Mouse (Mus musculus) midbrain, embryonic 13.5 days (tissue): ENCODE results near the gene Sv2b. TPM values are rescaled to one million over a fixed set of nuclear protein-coding genes. Genes with fewer than 3 reads are reported as not detected.

Experiments
- ATAC-seq: fragments of 200-750 bp; cut with Nextera tagmentation; 2 replicates; pipeline ENCODE4 v1.8.0; 2017; ENCODE audit warnings: mild to moderate bottlenecking, moderate TSS enrichment, moderate library complexity
- H3K27ac ChIP-seq: fragments of 300-500 bp; sonication (generic); 2 replicates; pipeline ENCODE4 v1.5.1; 2015; ENCODE audit warnings: inconsistent platforms, mild to moderate bottlenecking, moderate library complexity
- H3K27me3 ChIP-seq: fragments of 300-500 bp; sonication (generic); 2 replicates; pipeline ENCODE4 v1.6.1; 2015; ENCODE audit warnings: mild to moderate bottlenecking, inconsistent platforms
- H3K36me3 ChIP-seq: fragments of 300-500 bp; sonication (generic); 2 replicates; pipeline ENCODE4 v1.6.1; 2015; ENCODE audit warnings: mild to moderate bottlenecking, inconsistent platforms
- H3K4me1 ChIP-seq: fragments of 300-500 bp; sonication (generic); replicated peaks from 2 replicates; pipeline ENCODE4 v1.6.1; 2015; ENCODE audit warnings: inconsistent platforms
- H3K4me2 ChIP-seq: fragments of 300-500 bp; sonication (generic); replicated peaks from 2 replicates; pipeline ENCODE4 v1.6.1; 2015; ENCODE audit warnings: moderate library complexity, mild to moderate bottlenecking, inconsistent platforms
- H3K4me3 ChIP-seq: fragments of 300-500 bp; sonication (generic); replicated peaks from 2 replicates; pipeline ENCODE4 v1.5.1; 2015; ENCODE audit warnings: mild to moderate bottlenecking, inconsistent platforms
- H3K9ac ChIP-seq: fragments of 300-500 bp; sonication (generic); replicated peaks from 2 replicates; pipeline ENCODE4 v1.6.1; 2015; ENCODE audit warnings: mild to moderate bottlenecking, inconsistent platforms
- H3K9me3 ChIP-seq: fragments of 300-500 bp; sonication (generic); 2 replicates; pipeline ENCODE4 v1.6.1; 2016; ENCODE audit warnings: mild to moderate bottlenecking, inconsistent platforms
- WGBS: fragments of 180-500 bp; shearing (Covaris S2); methylation state at CpG from one replicate; pipeline ENCODE4 v1.1.7; 2015; 5-methylcytosine and 5-hydroxymethylcytosine counted together
- polyA plus RNA-seq: library from polyadenylated mRNA; unstranded; fragments of >200 nt; fragmentation: Nextera tagmentation; extraction: Ambion mirVana; gene quantifications from 2 replicates; pipeline ENCODE4 v1.2.1, GENCODE M21; 2015

Gene Sv2b
- polyA plus RNA-seq, 1 experiment from 2014 or later: 4.2 TPM

DNA sequence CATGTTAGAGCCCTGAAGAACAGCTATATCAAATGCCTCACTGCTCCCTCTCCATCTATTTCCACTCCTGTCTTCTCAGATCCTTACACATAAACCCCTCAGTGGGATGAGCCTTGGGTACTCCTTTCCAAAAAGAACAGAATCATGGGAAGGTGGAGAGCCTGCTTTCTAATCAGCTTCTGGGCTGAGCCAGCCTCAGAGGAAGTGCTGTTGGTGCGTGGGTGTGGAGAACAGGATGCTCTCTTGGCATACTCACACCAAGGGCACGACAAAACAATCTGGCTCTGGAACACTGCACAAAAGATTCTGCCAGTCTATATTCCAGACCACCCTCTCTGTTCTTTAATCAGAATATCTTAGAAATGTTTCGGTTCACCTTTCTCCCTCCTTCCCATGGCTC is 26.1 kb downstream of the Sv2b start:
- Histone ChIP-seq H3K27me3 (no peaks in the 10 kb centered on the region), H3K4me2 (no peak overlapping the region), H3K36me3 (no peaks in the 10 kb centered on the region), H3K4me3 (no peak overlapping the region), H3K4me1 (peaks cover 15% of the 10 kb centered on the region), H3K9ac (no peak overlapping the region), H3K9me3 (no peaks in the 10 kb centered on the region), H3K27ac (no peak overlapping the region)
- no peak for ATAC-seq
- WGBS: 82% methylated on average over 3 of the region's 3 CpGs

DNA sequence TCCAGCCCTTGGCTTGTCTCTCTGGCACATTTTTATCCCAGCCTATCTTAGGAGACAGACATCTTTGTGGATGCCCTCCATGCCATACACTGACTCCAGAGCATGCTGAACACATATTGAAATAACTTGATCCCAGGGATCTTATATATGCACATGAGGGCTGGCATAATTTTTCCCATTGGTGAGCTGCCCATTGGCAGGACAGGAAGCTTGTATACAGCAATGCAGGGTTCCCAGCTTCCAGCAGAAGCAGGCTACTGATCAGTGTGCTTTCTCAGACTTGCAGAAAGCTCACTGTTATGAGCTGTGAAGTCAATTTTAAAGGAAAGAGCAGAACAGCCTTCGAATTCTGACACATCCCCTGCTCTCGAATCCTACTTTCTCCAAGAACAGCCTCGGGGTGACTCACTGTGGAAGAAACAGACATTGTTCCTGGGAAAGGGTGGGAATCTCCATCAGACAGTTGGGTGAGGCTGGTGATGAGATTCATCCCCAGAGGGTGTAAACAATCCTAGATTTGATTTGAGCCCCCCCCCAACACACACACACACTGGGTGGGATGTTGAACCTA is 26.9 kb downstream of the Sv2b start:
- no peak for ATAC-seq
- H3K27ac ChIP-seq: no peak overlapping the region
- 88% methylated on average over 3 of the region's 3 CpGs for WGBS
- H3K4me1 ChIP-seq: peaks cover 21% of the 10 kb centered on the region
- no peak overlapping the region for H3K4me2 ChIP-seq
- no peaks in the 10 kb centered on the region for H3K36me3 ChIP-seq
- no peaks in the 10 kb centered on the region for H3K9me3 ChIP-seq
- H3K4me3 ChIP-seq: no peak overlapping the region
- H3K27me3 ChIP-seq: no peaks in the 10 kb centered on the region
- no peak overlapping the region for H3K9ac ChIP-seq

DNA sequence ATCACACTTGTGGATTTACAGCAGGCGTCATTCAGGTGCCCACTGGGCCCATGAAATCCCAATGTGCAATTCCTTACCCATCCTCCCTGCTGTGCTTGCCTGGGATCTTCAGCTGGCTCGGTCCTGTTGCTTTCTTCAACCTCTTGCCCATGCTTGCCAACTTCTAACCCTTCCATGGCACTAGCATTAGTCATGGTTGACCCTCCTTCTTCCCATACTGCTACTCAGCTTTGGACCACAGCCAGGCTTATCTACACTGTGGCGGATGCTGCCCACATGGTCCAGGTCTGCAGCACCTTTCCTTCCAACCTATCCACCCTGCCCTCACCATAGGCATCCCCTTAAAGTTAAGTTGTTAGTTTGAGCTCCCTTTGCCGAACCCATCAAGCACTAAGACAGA is 28.0 kb downstream of the Sv2b start:
- no peaks in the 10 kb centered on the region for H3K9me3 ChIP-seq
- no peak overlapping the region for H3K4me3 ChIP-seq
- no peaks in the 10 kb centered on the region for H3K27me3 ChIP-seq
- no peak overlapping the region for H3K9ac ChIP-seq
- no peaks in the 10 kb centered on the region for H3K36me3 ChIP-seq
- H3K4me2 ChIP-seq: no peak overlapping the region
- no peak for ATAC-seq
- no peak overlapping the region for H3K27ac ChIP-seq
- H3K4me1 ChIP-seq: peaks cover 21% of the 10 kb centered on the region
- 83% methylated on average over 4 of the region's 4 CpGs for WGBS

DNA sequence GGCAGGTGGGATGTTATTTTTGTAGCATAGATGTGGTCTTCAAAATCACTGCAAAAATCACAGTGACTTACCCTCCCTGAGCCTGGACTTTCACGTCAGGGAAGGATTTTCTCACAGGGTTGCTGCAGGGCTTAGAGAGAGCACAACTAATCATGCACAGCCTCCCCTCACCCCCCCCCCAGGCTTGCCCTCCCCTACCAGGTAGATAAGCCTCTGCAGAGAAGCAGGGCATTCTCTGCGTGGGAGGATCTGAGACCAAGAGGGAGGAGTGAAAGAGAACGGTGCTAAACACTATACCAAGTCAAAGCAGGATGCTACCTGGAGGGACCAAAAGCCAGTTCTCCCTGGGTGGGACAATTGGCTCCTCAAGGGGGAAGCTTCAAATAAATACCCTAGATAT is 31.2 kb downstream of the Sv2b start:
- no peaks in the 10 kb centered on the region for H3K9me3 ChIP-seq
- no peak overlapping the region for H3K27ac ChIP-seq
- 0 out of 2 replicates have a peak, but pooled peaks have one; percentile 11 for ATAC-seq

DNA sequence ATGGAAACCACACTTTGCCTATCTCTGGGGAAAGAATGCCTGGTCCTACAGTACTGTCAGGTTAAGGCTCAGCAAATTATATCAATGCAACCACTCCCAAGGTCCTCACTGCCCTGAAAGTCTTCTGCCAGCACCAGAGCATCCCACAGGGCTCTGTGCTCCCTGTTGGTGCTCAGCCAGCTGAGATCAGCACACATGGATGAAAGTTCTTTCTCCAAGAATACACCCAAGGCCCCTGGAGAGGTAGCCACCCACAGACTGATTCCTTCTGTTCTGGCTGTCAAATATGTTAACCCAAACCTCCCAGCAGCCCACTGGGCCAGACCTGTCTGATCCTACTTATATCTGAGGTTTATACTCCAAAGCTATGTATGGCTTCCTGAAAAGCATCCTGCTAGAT is 32.3 kb downstream of the Sv2b start:
- no peak overlapping the region for H3K4me3 ChIP-seq
- H3K9me3 ChIP-seq: no peaks in the 10 kb centered on the region
- H3K36me3 ChIP-seq: no peaks in the 10 kb centered on the region
- ATAC-seq: no peak
- no peak overlapping the region for H3K27ac ChIP-seq
- H3K27me3 ChIP-seq: no peaks in the 10 kb centered on the region
- no peak overlapping the region for H3K9ac ChIP-seq
- no peak overlapping the region for H3K4me2 ChIP-seq
- H3K4me1 ChIP-seq: peaks cover 21% of the 10 kb centered on the region

More for the DNA sequence above, 31.2 kb downstream of the Sv2b start:
- Histone ChIP-seq H3K4me2 (no peak overlapping the region), H3K36me3 (no peaks in the 10 kb centered on the region), H3K9ac (no peak overlapping the region), H3K27me3 (no peaks in the 10 kb centered on the region), H3K4me1 (peaks cover 21% of the 10 kb centered on the region), H3K4me3 (no peak overlapping the region)
- WGBS: 5% methylated on average over 3 of the region's 3 CpGs

DNA sequence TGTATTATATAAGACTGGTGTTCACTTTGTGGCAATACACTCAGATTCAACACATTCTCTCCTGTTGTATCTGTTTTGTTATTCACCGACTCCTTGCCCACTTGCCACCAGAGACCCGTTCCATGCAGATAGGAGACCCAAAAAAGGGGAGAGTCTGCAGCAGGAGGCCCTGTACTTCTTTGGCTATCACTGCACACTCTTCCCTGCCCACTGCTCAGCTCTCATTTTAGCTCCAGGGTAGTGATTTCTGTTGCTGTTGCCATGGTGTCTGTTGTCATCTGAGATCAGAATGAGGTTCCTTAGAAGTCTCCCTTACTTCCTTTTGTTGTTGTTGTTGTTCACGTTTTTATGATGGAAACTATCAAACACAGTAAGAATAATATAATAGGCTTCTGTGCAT is 34.5 kb downstream of the Sv2b start:
- Histone ChIP-seq H3K27me3 (no peaks in the 10 kb centered on the region), H3K4me3 (no peak overlapping the region), H3K4me1 (peaks cover 8% of the 10 kb centered on the region; the same call in 1 of the 2 replicates), H3K27ac (no peak overlapping the region), H3K9me3 (no peaks in the 10 kb centered on the region), H3K9ac (no peak overlapping the region), H3K36me3 (no peaks in the 10 kb centered on the region), H3K4me2 (no peak overlapping the region)
- no peak for ATAC-seq
- 58% methylated on average over 3 of the region's 3 CpGs for WGBS

DNA sequence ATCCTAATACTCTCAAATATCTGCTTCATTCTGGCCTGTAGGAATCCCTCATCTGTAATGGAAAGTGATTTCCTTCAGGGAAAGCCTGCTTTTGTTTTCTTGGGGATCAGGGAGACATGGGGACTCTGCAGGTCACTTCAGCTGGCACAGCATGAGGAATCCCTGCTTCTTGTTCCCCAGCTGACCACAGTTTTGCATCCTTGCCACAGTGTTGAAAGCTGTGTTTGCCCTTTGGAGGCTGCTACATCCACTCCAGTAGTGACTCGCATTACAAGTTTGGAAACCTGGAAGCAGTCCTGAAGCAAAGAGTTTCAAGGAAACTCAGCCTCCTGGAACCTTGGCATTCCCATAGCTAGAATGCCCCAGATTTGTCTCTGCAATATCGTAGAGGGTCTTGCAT is 35.4 kb downstream of the Sv2b start:
- no peak overlapping the region for H3K4me3 ChIP-seq
- 51% methylated on average over 2 of the region's 2 CpGs for WGBS
- no peaks in the 10 kb centered on the region for H3K36me3 ChIP-seq
- H3K27me3 ChIP-seq: no peaks in the 10 kb centered on the region
- ATAC-seq: no peak
- H3K27ac ChIP-seq: no peak overlapping the region
- no peak overlapping the region for H3K9ac ChIP-seq
- no peak overlapping the region for H3K4me2 ChIP-seq
- H3K9me3 ChIP-seq: no peaks in the 10 kb centered on the region
- H3K4me1 ChIP-seq: peaks cover 8% of the 10 kb centered on the region; the same call in 1 of the 2 replicates

DNA sequence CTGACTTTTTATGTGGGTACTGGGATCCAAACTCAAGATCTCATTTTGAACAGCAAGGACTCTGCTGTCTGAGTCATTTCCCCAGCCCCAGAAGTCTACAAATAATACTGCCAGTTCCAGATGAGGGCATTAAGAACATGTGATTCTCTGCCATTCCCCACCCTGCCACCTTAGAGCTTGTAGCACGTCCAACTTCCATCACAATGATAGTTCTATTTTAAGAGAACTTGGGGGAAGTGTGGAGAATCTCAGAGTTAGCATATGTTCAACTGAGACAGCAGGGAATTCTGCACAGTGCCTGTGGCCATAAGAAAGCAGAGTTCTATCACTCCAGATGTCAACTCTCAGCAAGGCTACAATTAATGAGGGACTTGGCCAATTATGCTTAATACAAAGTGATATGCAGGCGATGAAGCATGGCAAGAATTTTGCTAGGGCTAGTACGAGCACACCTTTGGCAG is 37.1 kb downstream of the Sv2b start:
- H3K9ac ChIP-seq: no peak overlapping the region
- no peaks in the 10 kb centered on the region for H3K4me1 ChIP-seq
- no peaks in the 10 kb centered on the region for H3K27me3 ChIP-seq
- H3K36me3 ChIP-seq: no peaks in the 10 kb centered on the region
- H3K9me3 ChIP-seq: no peaks in the 10 kb centered on the region
- no peak for ATAC-seq
- H3K4me2 ChIP-seq: no peak overlapping the region
- H3K27ac ChIP-seq: no peak overlapping the region
- no peak overlapping the region for H3K4me3 ChIP-seq
- WGBS: 70% methylated on average over 3 of the region's 3 CpGs

DNA sequence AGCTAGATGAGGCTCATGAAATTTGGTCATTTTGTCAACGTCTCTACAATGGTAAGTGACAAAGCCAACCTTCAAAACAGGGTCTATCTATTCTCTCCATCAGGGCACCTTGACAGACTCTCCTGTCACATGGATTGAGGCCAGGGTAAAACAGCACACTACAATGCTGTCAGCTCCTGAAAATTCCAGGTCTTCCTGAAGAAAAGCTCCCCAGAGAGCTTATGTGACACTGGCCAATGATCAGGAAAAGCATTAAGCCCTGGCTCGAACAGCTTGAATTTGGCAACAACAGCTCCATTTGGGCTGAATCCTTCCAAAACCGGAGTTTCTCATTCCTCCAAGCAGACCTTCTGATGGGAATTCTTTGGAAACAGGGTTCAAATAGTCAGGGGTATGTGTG is 37.8 kb downstream of the Sv2b start:
- H3K4me1 ChIP-seq: no peaks in the 10 kb centered on the region
- H3K4me3 ChIP-seq: no peak overlapping the region
- ATAC-seq: no peak
- WGBS: 88% methylated on average over 3 of the region's 3 CpGs
- H3K9ac ChIP-seq: no peak overlapping the region
- H3K27me3 ChIP-seq: no peaks in the 10 kb centered on the region
- H3K4me2 ChIP-seq: no peak overlapping the region
- H3K27ac ChIP-seq: no peak overlapping the region
- no peaks in the 10 kb centered on the region for H3K36me3 ChIP-seq
- H3K9me3 ChIP-seq: no peaks in the 10 kb centered on the region

DNA sequence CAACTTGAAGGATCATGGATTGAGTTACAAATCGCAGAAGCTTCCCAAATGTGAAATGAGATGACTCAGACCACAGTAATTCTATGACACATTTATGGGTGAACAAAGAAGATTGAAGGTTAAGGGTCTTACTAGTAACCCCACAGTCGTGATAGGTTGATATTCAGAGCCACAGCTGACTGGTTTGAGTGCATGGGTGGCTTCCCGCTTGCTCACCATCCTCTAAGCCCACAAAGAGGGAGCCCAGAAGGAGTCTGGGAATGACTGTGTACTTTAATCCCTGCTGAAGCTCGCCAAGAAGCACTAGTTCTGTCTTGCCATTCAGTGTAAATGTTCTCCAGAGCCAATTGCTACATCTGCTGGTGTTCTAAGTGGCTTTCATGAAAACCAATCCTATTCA is 41.8 kb downstream of the Sv2b start:
- H3K36me3 ChIP-seq: no peaks in the 10 kb centered on the region
- WGBS: 71% methylated on average over 4 of the region's 4 CpGs
- 0 out of 2 replicates have a peak, but pooled peaks cover 2% of the 10 kb centered on the region for H3K4me1 ChIP-seq
- H3K4me2 ChIP-seq: no peak overlapping the region
- no peak overlapping the region for H3K9ac ChIP-seq
- no peaks in the 10 kb centered on the region for H3K9me3 ChIP-seq
- no peak overlapping the region for H3K27ac ChIP-seq
- H3K27me3 ChIP-seq: no peaks in the 10 kb centered on the region
- H3K4me3 ChIP-seq: no peak overlapping the region
- ATAC-seq: no peak

DNA sequence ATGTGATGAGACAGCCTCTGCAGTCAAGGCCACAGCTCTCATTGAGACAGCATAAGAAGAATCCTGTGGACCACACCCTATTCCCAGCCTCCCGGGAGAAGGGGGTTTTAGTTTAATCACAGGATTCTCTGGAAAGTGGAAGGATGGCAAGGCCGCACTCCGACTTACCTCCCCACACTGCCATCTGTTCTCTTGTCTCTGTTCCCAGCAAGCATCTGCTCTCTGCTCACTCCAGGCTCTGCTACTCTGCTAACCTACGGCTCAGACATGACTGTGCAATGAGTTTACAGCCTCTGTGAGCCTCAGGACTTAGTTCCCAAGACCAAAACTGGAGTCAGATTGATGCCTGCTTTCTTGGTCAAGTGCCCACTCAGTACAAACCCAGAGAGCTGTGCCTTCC is 43.8 kb downstream of the Sv2b start:
- 79% methylated on average over 4 of the region's 4 CpGs for WGBS
- Histone ChIP-seq H3K27me3 (no peaks in the 10 kb centered on the region), H3K36me3 (no peaks in the 10 kb centered on the region), H3K27ac (no peak overlapping the region), H3K4me2 (no peak overlapping the region), H3K4me1 (0 out of 2 replicates have a peak, but pooled peaks cover 2% of the 10 kb centered on the region), H3K9ac (no peak overlapping the region), H3K4me3 (no peak overlapping the region), H3K9me3 (no peaks in the 10 kb centered on the region)
- no peak for ATAC-seq

DNA sequence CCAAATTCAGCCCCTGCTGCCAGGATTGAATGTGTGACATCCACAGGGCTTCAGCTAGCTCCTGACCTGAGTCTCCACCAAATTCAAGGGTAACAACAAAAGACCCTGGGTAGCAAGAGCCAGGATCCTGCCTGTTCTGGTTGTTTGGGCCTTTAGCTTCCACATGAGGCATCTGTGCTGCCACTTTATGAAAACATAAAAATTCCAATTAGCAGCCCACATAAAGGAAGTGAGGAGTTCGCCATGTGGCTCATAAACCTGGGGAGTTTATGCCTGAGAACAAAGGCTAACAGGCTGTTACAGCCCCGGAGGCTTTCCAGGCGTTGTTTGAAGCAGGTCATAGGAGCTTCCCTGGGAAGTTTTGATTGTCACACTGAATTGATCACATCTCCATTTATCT is 49.1 kb downstream of the Sv2b start:
- Histone ChIP-seq H3K4me1 (no peaks in the 10 kb centered on the region), H3K9ac (no peak overlapping the region), H3K4me2 (no peak overlapping the region), H3K27me3 (no peaks in the 10 kb centered on the region), H3K36me3 (no peaks in the 10 kb centered on the region), H3K4me3 (no peak overlapping the region), H3K27ac (no peak overlapping the region), H3K9me3 (no peaks in the 10 kb centered on the region)
- WGBS: 60% methylated on average over 3 of the region's 3 CpGs
- no peak for ATAC-seq

DNA sequence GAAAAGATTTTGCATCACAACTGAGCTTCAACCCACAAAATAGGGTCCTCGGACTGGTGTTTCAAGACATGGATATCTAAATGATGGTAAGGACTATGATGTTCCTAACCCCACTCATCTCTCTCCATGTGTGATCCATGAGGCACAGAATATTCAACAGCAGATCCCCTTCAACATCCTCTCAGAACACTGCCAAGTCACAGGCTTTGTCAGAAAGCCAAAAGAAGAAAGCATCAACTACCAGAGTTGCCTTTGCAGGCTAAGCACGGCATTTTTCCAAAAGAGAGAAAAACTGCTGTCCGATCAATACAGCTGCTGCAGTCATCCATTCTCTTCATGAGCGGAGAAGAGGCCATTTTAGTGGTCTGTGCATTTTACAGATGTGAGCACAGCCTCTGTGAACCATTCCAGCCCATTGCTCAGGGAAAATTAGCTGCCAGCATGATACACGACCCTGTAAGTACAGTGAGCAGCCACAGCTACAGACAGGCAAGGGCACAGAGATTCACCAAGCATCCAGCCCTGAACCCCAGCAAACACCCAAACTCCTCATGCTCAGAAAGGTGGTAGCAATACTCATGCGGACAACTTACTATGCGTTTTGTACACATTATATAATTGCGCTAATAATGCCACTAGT is 55.3 kb downstream of the Sv2b start:
- Histone ChIP-seq H3K4me1 (no peaks in the 10 kb centered on the region), H3K27ac (no peak overlapping the region), H3K9ac (no peak overlapping the region), H3K4me3 (no peak overlapping the region), H3K27me3 (no peaks in the 10 kb centered on the region), H3K9me3 (no peaks in the 10 kb centered on the region), H3K36me3 (no peaks in the 10 kb centered on the region), H3K4me2 (no peak overlapping the region)
- ATAC-seq: no peak
- 87% methylated on average over 8 of the region's 8 CpGs for WGBS
